In the genomic region with DNA sequence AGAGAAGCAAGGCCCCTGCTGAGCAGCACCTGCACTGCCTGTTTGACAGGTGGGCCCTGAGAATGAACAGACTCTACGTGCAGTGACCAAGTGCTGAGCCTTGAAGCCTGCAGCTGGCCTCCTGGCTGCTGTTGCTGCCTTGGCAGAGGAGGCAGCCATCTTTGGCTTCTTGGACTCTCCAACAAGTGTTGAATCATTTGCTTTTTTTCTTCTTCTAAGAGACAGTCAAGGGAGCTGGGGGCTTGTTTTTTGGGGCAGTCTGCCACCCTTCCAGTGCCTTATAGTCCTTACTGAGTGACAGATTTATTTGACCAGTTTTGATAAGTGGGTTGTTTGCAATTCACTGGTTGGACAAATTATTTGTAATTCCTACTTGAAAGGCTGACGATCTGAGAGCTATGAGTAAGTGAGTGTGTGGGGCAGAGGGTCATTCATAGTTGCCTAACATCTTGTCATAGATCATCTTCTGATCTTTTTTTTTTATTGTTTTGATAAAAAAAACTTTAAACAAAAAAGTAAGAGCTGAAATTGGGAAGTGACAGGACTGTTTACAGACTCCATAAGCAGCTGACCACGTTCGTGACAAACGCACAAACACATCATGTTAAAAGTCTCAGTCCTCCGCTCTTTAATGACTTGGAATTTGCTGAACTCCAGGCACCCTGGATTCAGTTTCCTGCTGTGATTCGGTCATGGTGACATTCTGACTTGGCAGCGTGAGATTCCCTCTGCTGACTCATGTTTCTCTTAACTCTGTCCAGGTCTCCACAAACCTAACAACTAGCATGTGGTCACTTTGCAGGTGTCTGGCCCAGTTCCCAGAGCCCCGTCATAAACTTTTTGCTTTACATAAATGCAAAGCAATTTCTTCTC, we compare ENCODE assay signal across 9 mouse cellular contexts. TPM values are rescaled to one million over a fixed set of nuclear protein-coding genes. Genes with fewer than 3 reads are reported as not detected.
DNase-seq lines count a peak whose midpoint lies in the region; ATAC-seq and TF ChIP-seq lines count a peak whose summit lies in the region.
"Had no signal": no experiment of that assay in that cellular context is flagged by ENCODE, and none has a peak within 500 bp of the region (broad histone marks: within the 10 kb centered on the region; RNA-seq: fewer than 3 reads in every experiment).

No protein-coding gene starts in this region.

- no peak overlapping the region for H3K27ac ChIP-seq in hindbrain, postnatal 0 days
- H3K27ac ChIP-seq in hindbrain, embryonic 14.5 days = no peak overlapping the region

- H3K36me3 ChIP-seq in hindbrain, postnatal 0 days (ENCODE audit: insufficient read depth, low read length) = no peaks in the 10 kb centered on the region
- no peaks in the 10 kb centered on the region for H3K36me3 ChIP-seq in hindbrain, embryonic 14.5 days (replicated peaks; ENCODE audit: control insufficient read depth, insufficient read depth)

- no peak for TF ChIP-seq CTCF in hindbrain, postnatal 0 days (IDR thresholded peaks at IDR 0.05; ENCODE audit: low read depth)

- no peak overlapping the region for H3K4me2 ChIP-seq in hindbrain, postnatal 0 days (ENCODE audit: low read depth, low read length)
- H3K4me2 ChIP-seq in hindbrain, embryonic 14.5 days (replicated peaks) = no peak overlapping the region

- H3K4me3 ChIP-seq in hindbrain, postnatal 0 days (ENCODE audit: low read length) = no peak overlapping the region
- no peak overlapping the region for H3K4me3 ChIP-seq in hindbrain, embryonic 14.5 days (replicated peaks; ENCODE audit: low read length)

- H3K4me1 ChIP-seq in hindbrain, postnatal 0 days (ENCODE audit: insufficient read depth, low read length) = 0 out of 2 replicates have a peak, but pooled peaks cover 4% of the 10 kb centered on the region
- no peaks in the 10 kb centered on the region for H3K4me1 ChIP-seq in hindbrain, embryonic 14.5 days (replicated peaks; ENCODE audit: control insufficient read depth, insufficient read depth, low read length)

- no peaks in the 10 kb centered on the region for H3K9me3 ChIP-seq in hindbrain, postnatal 0 days (ENCODE audit: low read length)
- no peaks in the 10 kb centered on the region for H3K9me3 ChIP-seq in hindbrain, embryonic 14.5 days (ENCODE audit: control insufficient read depth, low read length)

- peak; percentile 16 for DNase-seq in hindbrain, postnatal 0 days (ENCODE audit: low spot score)
- DNase-seq in hindbrain, embryonic 14.5 days (ENCODE audit: low spot score) = no peak
- peak; percentile 58 for DNase-seq in adrenal gland, postnatal 25 days
- DNase-seq in gastrocnemius, postnatal 10 days = peak; percentile 35
- peak; percentile 52 for DNase-seq in lung, postnatal 14 days
- DNase-seq in left cerebral cortex, adult 8-10 months (ENCODE audit: low spot score in 2 of 2) = no peak
- DNase-seq in T-cell, adult 2 months (ENCODE audit: low spot score) = no peak
- no peak for DNase-seq in MN1 (ENCODE audit: low spot score)
- DNase-seq: thymus, postnatal 14 days had no signal

- no peak overlapping the region for H3K9ac ChIP-seq in hindbrain, postnatal 0 days (replicated peaks; ENCODE audit: low read length)
- H3K9ac ChIP-seq in hindbrain, embryonic 14.5 days = no peak overlapping the region

- no peaks in the 10 kb centered on the region for H3K27me3 ChIP-seq in hindbrain, postnatal 0 days (ENCODE audit: insufficient read depth, low read length)
- H3K27me3 ChIP-seq in hindbrain, embryonic 14.5 days (ENCODE audit: control insufficient read depth, insufficient read depth, low read length) = no peaks in the 10 kb centered on the region

- no peak for ATAC-seq in hindbrain, postnatal 0 days
- ATAC-seq in hindbrain, embryonic 14.5 days (ENCODE audit: low FRiP score) = no peak

- 59% methylated on average over 9 of the region's 9 CpGs for WGBS in hindbrain, postnatal 0 days
- WGBS in hindbrain, embryonic 14.5 days = 75% methylated on average over 9 of the region's 9 CpGs

RNA-seq across cellular contexts. Expression of a gene that starts 47.2 kb away (rescaled TPM):
- 0.05 and 0.22 TPM in 2 replicates for total RNA-seq in hindbrain, postnatal 0 days (2014; rRNA removed)
- polyA plus RNA-seq in hindbrain, postnatal 0 days (2015; fragmentation: Nextera tagmentation; extraction: Ambion mirVana) = 0.13 and 0.54 TPM in 2 replicates
- not detected in 2 replicates for polyA plus RNA-seq in hindbrain, embryonic 14.5 days (2014; fragmentation: Nextera tagmentation; extraction: Ambion mirVana)
- not detected in 2 replicates for total RNA-seq in adrenal gland, postnatal 25 days (2021)
- total RNA-seq in gastrocnemius, postnatal 10 days (2021) = not detected
- total RNA-seq in left cerebral cortex, adult 8-10 months (2022) = 1 to 10 TPM in 3 of 4 experiments, under 1 TPM in 1; 0.82 to 2.1 (median 1.2) TPM

Comparison
In these comparisons a context has a peak if more than half of its experiments do, and no peak if none do; other contexts are left out.
1. DNase-seq: peak in hindbrain, postnatal 0 days (single experiment), adrenal gland, postnatal 25 days (single experiment), gastrocnemius, postnatal 10 days (single experiment) and lung, postnatal 14 days (single experiment); none in hindbrain, embryonic 14.5 days (single experiment), left cerebral cortex, adult 8-10 months (0 of 2), T-cell, adult 2 months (single experiment) and MN1 (single experiment).